Mouse (Mus musculus) embryonic facial prominence, embryonic 15.5 days (tissue): ENCODE measurements around the gene Hoxa3. TPM values are rescaled to one million over a fixed set of nuclear protein-coding genes. Genes with fewer than 3 reads are reported as not detected.

Experiments
- ATAC-seq: fragments of 200-750 bp; cut with Nextera tagmentation; 2 replicates; pipeline ENCODE4 v1.8.0; 2017; ENCODE audit warnings: low read depth, moderate TSS enrichment; ENCODE audit not compliant: insufficient number of reproducible peaks, low FRiP score, low TSS enrichment
- H3K27ac ChIP-seq: fragments of 300-500 bp; sonication (generic); replicated peaks from 2 replicates; pipeline ENCODE4 v1.5.1; 2015; ENCODE audit warnings: mild to moderate bottlenecking, inconsistent platforms
- H3K27me3 ChIP-seq: fragments of 300-500 bp; sonication (generic); 2 replicates; pipeline ENCODE4 v1.6.1; 2015; ENCODE audit warnings: inconsistent platforms
- H3K36me3 ChIP-seq: fragments of 300-500 bp; sonication (generic); 2 replicates; pipeline ENCODE4 v1.6.1; 2015; ENCODE audit warnings: mild to moderate bottlenecking, inconsistent platforms
- H3K4me1 ChIP-seq: fragments of 300-500 bp; sonication (generic); 2 replicates; pipeline ENCODE4 v1.6.1; 2015; ENCODE audit warnings: inconsistent platforms
- H3K4me2 ChIP-seq: fragments of 300-500 bp; sonication (generic); replicated peaks from 2 replicates; pipeline ENCODE4 v1.6.1; 2015; ENCODE audit warnings: mild to moderate bottlenecking, inconsistent platforms
- H3K4me3 ChIP-seq: fragments of 300-500 bp; sonication (generic); replicated peaks from 2 replicates; pipeline ENCODE4 v1.5.1; 2015; ENCODE audit warnings: mild to moderate bottlenecking, inconsistent platforms
- H3K9ac ChIP-seq: fragments of 300-500 bp; sonication (generic); 2 replicates; pipeline ENCODE4 v1.6.1; 2015; ENCODE audit warnings: inconsistent platforms
- H3K9me3 ChIP-seq: fragments of 300-500 bp; sonication (generic); replicated peaks from 2 replicates; pipeline ENCODE4 v1.6.1; 2016; ENCODE audit warnings: inconsistent platforms
- WGBS: fragments of 180-500 bp; shearing (Covaris S2); methylation state at CpG from one replicate; pipeline ENCODE4 v1.1.7; 2015; 5-methylcytosine and 5-hydroxymethylcytosine counted together
- polyA plus RNA-seq: library from polyadenylated mRNA; unstranded; fragments of >200 nt; fragmentation: Nextera tagmentation; extraction: Ambion mirVana; gene quantifications from 2 replicates; pipeline ENCODE4 v1.2.1, GENCODE M21; 2015

Hoxa3 gene
- polyA plus RNA-seq, 1 experiment from 2014 or later: 0.13 TPM

- 1% methylated on average over 41 of the region's 41 CpGs for WGBS
- no peak overlapping the region for H3K9ac ChIP-seq
- no peak overlapping the region for H3K4me2 ChIP-seq
- peaks cover 99% of the 10 kb centered on the region for H3K27me3 ChIP-seq
- peak overlapping the region; percentile 16 for H3K4me3 ChIP-seq
- no peak for ATAC-seq
- no peaks in the 10 kb centered on the region for H3K9me3 ChIP-seq
- peaks cover 8% of the 10 kb centered on the region for H3K4me1 ChIP-seq
- H3K27ac ChIP-seq: no peak overlapping the region
- H3K36me3 ChIP-seq: no peaks in the 10 kb centered on the region
These were observed 38.0 kb downstream of the Hoxa3 start for GRCm38 (mm10) chr6:52174968-52175751.

DNA sequence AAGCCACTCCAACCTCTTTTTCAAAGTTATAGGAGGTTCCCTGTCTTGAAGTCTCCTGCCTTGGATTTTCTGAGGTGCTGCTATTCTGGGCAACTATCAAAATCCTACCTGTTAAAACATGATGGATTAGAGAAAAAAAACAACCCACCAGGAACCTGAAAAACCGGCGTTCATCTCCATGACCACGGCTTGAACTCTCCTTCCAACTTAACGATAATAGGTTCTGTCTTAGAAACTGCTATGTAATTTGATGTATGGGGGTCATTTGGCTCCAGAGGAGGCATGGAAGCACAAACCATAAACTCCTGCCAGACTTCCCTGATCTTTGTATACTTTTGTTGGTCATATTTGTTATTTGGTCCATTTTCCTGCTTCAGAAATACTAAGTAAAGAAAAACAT, 39.5 kb downstream of the Hoxa3 start:
- Histone ChIP-seq H3K36me3 (no peaks in the 10 kb centered on the region), H3K4me2 (no peak overlapping the region), H3K4me3 (no peak overlapping the region), H3K27me3 (peaks cover 96% of the 10 kb centered on the region), H3K9ac (no peak overlapping the region), H3K4me1 (peaks cover 11% of the 10 kb centered on the region), H3K9me3 (no peaks in the 10 kb centered on the region), H3K27ac (no peak overlapping the region)
- no peak for ATAC-seq
- 3% methylated on average over 4 of the region's 4 CpGs for WGBS

DNA sequence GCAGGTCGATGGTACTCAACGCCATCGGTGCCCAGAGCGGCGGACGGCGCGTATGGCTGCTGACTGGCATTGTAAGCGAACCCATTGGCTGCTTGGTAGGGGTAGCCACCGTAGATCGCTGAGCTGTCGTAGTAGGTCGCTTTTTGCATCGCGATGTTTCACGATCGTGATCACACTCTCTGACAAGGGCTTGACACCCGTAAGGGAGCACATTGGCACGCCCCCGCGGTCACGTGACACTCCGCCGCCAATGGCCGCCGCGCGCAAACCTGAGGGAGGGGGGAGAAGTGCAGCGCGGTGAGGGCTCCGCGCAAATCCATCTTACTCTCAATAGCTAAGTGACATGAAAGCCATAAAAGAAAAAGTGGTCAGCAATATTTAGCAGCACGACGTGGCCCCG, 40.6 kb downstream of the Hoxa3 start:
- H3K4me1 ChIP-seq: peaks cover 11% of the 10 kb centered on the region
- H3K9ac ChIP-seq: no peak overlapping the region
- ATAC-seq: peak; percentile 54; the same call in 1 of the 2 replicates
- under 1% methylated on average over 35 of the region's 35 CpGs for WGBS
- no peaks in the 10 kb centered on the region for H3K36me3 ChIP-seq
- no peak overlapping the region for H3K27ac ChIP-seq
- peak overlapping the region; percentile 25 for H3K4me3 ChIP-seq
- peaks cover 96% of the 10 kb centered on the region for H3K27me3 ChIP-seq
- H3K9me3 ChIP-seq: no peaks in the 10 kb centered on the region
- H3K4me2 ChIP-seq: peak overlapping the region; percentile 37

DNA sequence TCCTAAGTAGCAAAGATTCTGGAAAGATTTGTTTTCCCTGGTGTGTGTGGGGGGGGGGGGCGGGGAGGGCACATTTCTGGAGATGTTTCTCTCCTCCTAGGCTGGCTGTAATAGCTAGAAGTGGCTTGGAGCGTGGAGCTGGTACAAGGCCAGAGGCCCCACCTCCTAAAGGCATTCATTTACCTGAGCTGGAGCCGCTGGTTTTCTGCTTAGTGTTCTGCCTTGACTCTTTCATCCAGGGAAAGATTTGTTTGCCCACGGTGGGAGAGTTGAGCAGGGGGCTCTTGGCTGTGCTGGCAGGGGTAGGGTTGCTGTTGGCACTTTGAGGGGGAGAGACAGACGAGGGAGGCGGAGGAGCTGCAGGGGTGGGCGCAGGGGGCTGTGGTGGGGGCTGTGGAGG, 41.2 kb downstream of the Hoxa3 start:
- Histone ChIP-seq H3K27me3 (peaks cover 96% of the 10 kb centered on the region), H3K4me1 (peaks cover 11% of the 10 kb centered on the region), H3K27ac (no peak overlapping the region), H3K4me2 (peak overlapping the region; percentile 37; the same call in 1 of the 2 replicates), H3K4me3 (peak overlapping the region; percentile 25; the same call in 1 of the 2 replicates), H3K36me3 (no peaks in the 10 kb centered on the region), H3K9ac (no peak overlapping the region), H3K9me3 (no peaks in the 10 kb centered on the region)
- 8% methylated on average over 7 of the region's 7 CpGs for WGBS
- ATAC-seq: no peak; the same call in 1 of the 2 replicates

- H3K4me2 ChIP-seq: no peak overlapping the region
- H3K4me1 ChIP-seq: peaks cover 11% of the 10 kb centered on the region
- H3K9me3 ChIP-seq: no peaks in the 10 kb centered on the region
- H3K36me3 ChIP-seq: no peaks in the 10 kb centered on the region
- no peak overlapping the region for H3K9ac ChIP-seq
- no peak for ATAC-seq
- H3K4me3 ChIP-seq: no peak overlapping the region
- H3K27me3 ChIP-seq: peaks cover 96% of the 10 kb centered on the region
- WGBS: 16% methylated on average over 4 of the region's 4 CpGs
- no peak overlapping the region for H3K27ac ChIP-seq
These were observed 41.8 kb downstream of the Hoxa3 start for GRCm38 (mm10) chr6:52171331-52171730.

DNA sequence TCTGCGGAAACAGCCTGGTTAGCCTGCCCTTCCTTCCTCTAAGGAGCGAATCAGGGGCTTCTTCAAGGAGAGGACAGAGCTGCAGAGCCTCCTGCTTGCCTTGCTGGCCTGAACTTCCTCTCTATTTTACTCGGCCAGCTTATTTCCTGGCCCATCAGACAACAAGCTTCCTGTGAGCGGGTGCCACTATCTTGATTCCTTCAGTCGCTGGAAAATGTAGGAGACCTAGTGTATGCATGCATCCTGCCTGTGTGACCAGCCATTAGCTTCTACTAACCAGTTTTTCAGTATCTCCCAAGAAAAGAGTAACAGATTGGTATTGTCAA, 42.3 kb downstream of the Hoxa3 start:
- Histone ChIP-seq H3K36me3 (no peaks in the 10 kb centered on the region), H3K4me3 (no peak overlapping the region), H3K27ac (no peak overlapping the region), H3K9me3 (no peaks in the 10 kb centered on the region), H3K9ac (no peak overlapping the region), H3K27me3 (peaks cover 96% of the 10 kb centered on the region), H3K4me1 (peaks cover 11% of the 10 kb centered on the region), H3K4me2 (no peak overlapping the region)
- ATAC-seq: no peak
- WGBS: 15% methylated on average over 5 of the region's 5 CpGs

DNA sequence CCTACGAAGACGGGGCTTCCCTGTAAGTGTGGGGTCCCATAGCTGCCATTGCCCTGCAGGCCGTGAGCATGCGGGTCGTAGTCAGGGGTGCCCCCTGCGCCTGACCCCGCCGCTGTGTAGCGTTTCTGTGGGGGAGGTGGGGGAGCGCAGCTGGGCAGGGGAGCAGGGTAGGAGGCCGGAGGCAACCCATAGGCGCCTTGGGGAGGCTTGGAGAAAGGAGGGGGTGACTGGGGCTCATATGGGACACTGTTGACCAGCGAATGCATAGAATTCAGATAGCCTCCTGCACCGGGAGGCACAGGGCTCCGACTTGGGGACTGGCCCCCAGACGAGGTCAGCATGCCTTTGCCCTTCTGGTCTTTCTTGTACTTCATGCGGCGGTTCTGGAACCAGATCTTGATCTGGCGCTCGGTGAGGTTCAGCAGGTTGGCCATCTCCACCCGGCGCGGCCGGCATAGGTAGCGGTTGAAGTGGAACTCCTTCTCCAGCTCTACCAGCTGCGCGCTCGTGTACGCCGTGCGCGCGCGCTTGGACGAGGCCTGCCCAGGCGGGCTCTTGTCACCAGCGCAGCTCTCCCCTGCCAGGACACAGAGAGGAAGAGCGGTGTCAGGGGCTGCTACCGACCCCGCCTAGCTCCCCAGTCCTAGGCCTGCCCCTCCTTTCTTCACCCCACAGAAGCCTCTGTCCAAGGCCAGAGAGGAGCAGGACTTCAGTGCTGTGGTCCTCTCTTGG, 42.8 kb downstream of the Hoxa3 start:
- Histone ChIP-seq H3K4me1 (peaks cover 11% of the 10 kb centered on the region), H3K4me2 (no peak overlapping the region), H3K36me3 (no peaks in the 10 kb centered on the region), H3K27me3 (peaks cover 96% of the 10 kb centered on the region), H3K9me3 (no peaks in the 10 kb centered on the region), H3K9ac (no peak overlapping the region), H3K27ac (no peak overlapping the region), H3K4me3 (no peak overlapping the region)
- 8% methylated on average over 40 of the region's 40 CpGs for WGBS
- ATAC-seq: no peak

DNA sequence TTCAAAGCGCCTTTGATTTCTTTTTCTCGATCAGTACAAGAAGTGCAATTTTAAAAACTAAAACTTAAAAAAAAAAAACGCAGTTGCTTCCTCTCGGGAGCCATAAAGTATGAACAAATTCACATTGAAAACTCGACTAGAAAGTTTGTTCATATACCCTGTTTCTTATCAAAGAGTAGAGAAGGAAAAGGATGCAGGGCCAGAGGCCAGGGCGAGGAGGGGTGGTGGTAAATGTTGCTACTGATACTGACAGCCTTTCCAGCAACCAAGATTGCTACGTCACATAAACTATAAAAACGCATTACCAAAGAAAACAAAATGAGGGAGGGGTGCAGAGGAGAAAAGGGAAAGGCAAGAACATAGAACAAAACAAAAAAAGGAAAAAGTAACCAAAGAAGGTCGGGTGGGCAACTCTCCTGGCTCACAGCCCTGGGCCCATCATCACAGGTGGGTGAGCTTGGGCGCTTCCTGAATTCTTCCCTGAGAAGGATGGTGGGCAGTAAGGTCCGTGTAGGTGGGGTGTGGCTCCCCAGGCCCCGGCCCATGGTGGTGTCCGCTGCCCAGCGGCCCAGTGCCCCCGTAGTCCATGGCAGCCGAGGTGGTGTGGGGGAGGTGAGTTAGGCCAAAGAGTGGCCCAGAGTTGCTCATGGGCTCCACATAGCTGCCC, 43.5 kb downstream of the Hoxa3 start:
- peaks cover 11% of the 10 kb centered on the region for H3K4me1 ChIP-seq
- no peak overlapping the region for H3K4me3 ChIP-seq
- H3K27ac ChIP-seq: no peak overlapping the region
- H3K9ac ChIP-seq: no peak overlapping the region
- no peak overlapping the region for H3K4me2 ChIP-seq
- WGBS: 8% methylated on average over 16 of the region's 16 CpGs
- no peak for ATAC-seq
- peaks cover 96% of the 10 kb centered on the region for H3K27me3 ChIP-seq
- no peaks in the 10 kb centered on the region for H3K9me3 ChIP-seq
- H3K36me3 ChIP-seq: no peaks in the 10 kb centered on the region

GRCm38 (mm10) chr6:52168191-52169055, 44.7 kb downstream of the Hoxa3 start:
- H3K9me3 ChIP-seq: no peaks in the 10 kb centered on the region
- WGBS: 5% methylated on average over 42 of the region's 42 CpGs
- no peak overlapping the region for H3K27ac ChIP-seq
- H3K9ac ChIP-seq: no peak overlapping the region
- ATAC-seq: no peak
- no peaks in the 10 kb centered on the region for H3K36me3 ChIP-seq
- H3K27me3 ChIP-seq: peaks cover 97% of the 10 kb centered on the region
- no peak overlapping the region for H3K4me2 ChIP-seq
- no peak overlapping the region for H3K4me3 ChIP-seq
- H3K4me1 ChIP-seq: peaks cover 11% of the 10 kb centered on the region

DNA sequence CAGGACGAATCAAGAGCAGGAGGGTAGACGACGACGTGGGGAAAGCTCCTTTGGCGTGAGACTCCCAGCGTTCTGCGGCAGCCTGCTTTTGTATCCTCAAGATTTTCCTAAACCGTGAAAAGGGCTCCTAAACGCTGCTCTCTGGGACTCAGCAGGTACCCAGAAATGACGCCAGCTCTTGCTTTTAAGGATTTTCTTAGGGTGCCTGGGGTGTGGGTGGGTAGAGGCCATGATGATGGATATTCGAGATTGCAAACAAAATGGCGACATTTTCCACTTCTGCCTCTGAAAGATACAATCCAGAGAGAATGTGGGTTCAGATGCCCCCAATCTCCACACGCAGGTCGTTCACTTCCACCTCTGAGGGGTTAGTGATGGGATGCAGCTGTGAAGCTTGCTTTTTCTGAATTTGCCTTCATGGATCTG, 45.4 kb downstream of the Hoxa3 start:
- WGBS: 5% methylated on average over 14 of the region's 14 CpGs
- no peak overlapping the region for H3K27ac ChIP-seq
- no peaks in the 10 kb centered on the region for H3K36me3 ChIP-seq
- H3K9me3 ChIP-seq: no peaks in the 10 kb centered on the region
- no peak for ATAC-seq
- no peak overlapping the region for H3K4me3 ChIP-seq
- H3K27me3 ChIP-seq: peaks cover 97% of the 10 kb centered on the region
- H3K4me1 ChIP-seq: peaks cover 10% of the 10 kb centered on the region
- no peak overlapping the region for H3K9ac ChIP-seq
- H3K4me2 ChIP-seq: no peak overlapping the region

DNA sequence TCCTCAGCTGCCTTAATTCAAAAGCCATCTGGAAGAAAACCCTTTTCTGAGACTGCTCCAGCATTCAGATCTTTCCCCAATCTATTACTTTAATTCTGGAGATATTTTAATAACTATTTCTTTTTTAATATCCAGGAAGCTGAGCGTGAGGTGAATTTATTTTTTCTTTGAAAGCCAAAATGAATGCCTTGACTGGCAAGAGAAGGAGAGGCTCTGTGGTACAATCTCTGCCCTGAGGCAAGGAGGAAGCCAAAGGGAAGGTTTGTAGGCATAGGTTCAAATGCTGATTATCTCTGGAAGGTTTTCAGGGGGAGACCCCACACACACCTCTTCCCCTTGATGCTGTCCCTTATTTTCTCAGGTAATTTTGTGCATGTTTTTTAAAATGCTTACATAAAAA, 46.0 kb downstream of the Hoxa3 start:
- H3K4me2 ChIP-seq: no peak overlapping the region
- H3K9ac ChIP-seq: no peak overlapping the region
- WGBS: 17% methylated on average over 1 of the region's 1 CpGs
- H3K4me1 ChIP-seq: peaks cover 4% of the 10 kb centered on the region
- no peak for ATAC-seq
- peaks cover 95% of the 10 kb centered on the region for H3K27me3 ChIP-seq
- no peak overlapping the region for H3K4me3 ChIP-seq
- H3K36me3 ChIP-seq: no peaks in the 10 kb centered on the region
- H3K27ac ChIP-seq: no peak overlapping the region
- no peaks in the 10 kb centered on the region for H3K9me3 ChIP-seq
